Comparison of ENCODE assay signal across 8 mouse cellular contexts in genomic region chrX:160609849-160610248, GRCm38 (mm10).
DNase-seq lines count a peak whose midpoint lies in the region; ATAC-seq and TF ChIP-seq lines count a peak whose summit lies in the region.

No protein-coding gene starts in this region.

- POLR2A ChIA-PET in Patski (lab: Charles Lee): no interaction called here

- in situ Hi-C loops in Patski (cut with MboI; ENCODE audit: low pct_unique_long_range_greater_than_20kb): no loop called here

- intact Hi-C loops in gastrocnemius, postnatal 36 days (cut with DNase I): no loop called here
- intact Hi-C loops in gastrocnemius, postnatal 14 days (cut with DNase I; ENCODE audit: low total_unique reads): no loop called here
- intact Hi-C loops in left cerebral cortex, postnatal 10 days (cut with DNase I): no loop called here

- CTCF ChIA-PET in Patski (lab: Charles Lee): no interaction called here

- peak; percentile 27 for DNase-seq in gastrocnemius, adult 18-20 months (ENCODE audit: low spot score)
- DNase-seq in gastrocnemius, postnatal 36 days: no peak
- DNase-seq in 3T3-L1 (ENCODE audit: low read depth, low spot score) (peak; percentile 71), Patski (ENCODE audit: low read depth, low spot score) (no peak)
- peak; percentile 53 for DNase-seq in kidney, postnatal 10 days
- peak; percentile 20 for DNase-seq in retina, postnatal 7 days (ENCODE audit: low read depth, low spot score)
- DNase-seq in gastrocnemius, postnatal 14 days: no peak
- no peak for DNase-seq in left cerebral cortex, postnatal 10 days (ENCODE audit: extremely low spot score in 1 of 2, low spot score in 2 of 2)

- peak; percentile 70 for TF ChIP-seq CTCF in Patski (IDR thresholded peaks at IDR 0.05)

- ATAC-seq in Patski: no peak

- H3K27me3 ChIP-seq in Patski: peaks cover 13% of the 10 kb centered on the region

Comparison
In these comparisons a context has a peak if more than half of its experiments do, and no peak if none do; other contexts are left out.
1. DNase-seq: peak in gastrocnemius, adult 18-20 months (single experiment), 3T3-L1 (single experiment), kidney, postnatal 10 days (single experiment) and retina, postnatal 7 days (single experiment); none in gastrocnemius, postnatal 36 days (0 of 2), Patski (single experiment), gastrocnemius, postnatal 14 days (single experiment) and left cerebral cortex, postnatal 10 days (0 of 2).